Mouse (Mus musculus): ENCODE measurements around the gene Eif5a. TPM values are rescaled to one million over a fixed set of nuclear protein-coding genes. Genes with fewer than 3 reads are reported as not detected.
"Not testable (repeated sequence)": the region's sequence is repeated elsewhere in the genome, so short reads cannot be mapped to it uniquely, and the experiment has no call there.

The Eif5a gene
- polyA plus RNA-seq, 1 experiment from 2014 or later, result 1,570 TPM

DNA sequence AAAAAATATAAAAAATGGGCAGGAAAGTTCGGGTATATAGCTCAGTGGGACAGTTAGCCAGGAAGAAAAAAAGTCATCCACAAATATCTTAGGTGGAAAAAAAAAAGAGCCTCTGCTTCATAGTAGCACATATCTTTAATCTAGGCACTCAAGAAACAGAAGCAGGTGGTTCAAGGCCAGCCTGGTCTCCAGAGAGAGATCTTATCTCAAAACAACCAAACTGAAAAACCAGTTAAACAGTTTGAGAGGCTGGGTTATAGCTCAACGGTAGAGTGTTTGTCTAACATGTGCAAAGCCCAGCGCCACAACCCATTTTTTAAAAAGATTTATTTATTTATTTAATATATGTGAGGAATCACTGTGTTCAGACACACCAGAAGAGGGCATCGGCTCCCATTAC lies 11.3 kb upstream of the Eif5a start:
- 70% methylated on average over 4 of the region's 4 CpGs for WGBS
- Histone ChIP-seq H3K4me1 (peaks cover 38% of the 10 kb centered on the region), H3K4me3 (replicated peaks) (no peak overlapping the region), H3K4me2 (replicated peaks) (no peak overlapping the region), H3K27ac (replicated peaks) (no peak overlapping the region), H3K27me3 (peaks cover 10% of the 10 kb centered on the region; the same call in 1 of the 2 replicates), H3K9me3 (replicated peaks) (no peaks in the 10 kb centered on the region), H3K9ac (no peak overlapping the region), H3K36me3 (no peaks in the 10 kb centered on the region)
- no peak for ATAC-seq (ENCODE audit: insufficient number of reproducible peaks, low FRiP score, low TSS enrichment, low read depth)

DNA sequence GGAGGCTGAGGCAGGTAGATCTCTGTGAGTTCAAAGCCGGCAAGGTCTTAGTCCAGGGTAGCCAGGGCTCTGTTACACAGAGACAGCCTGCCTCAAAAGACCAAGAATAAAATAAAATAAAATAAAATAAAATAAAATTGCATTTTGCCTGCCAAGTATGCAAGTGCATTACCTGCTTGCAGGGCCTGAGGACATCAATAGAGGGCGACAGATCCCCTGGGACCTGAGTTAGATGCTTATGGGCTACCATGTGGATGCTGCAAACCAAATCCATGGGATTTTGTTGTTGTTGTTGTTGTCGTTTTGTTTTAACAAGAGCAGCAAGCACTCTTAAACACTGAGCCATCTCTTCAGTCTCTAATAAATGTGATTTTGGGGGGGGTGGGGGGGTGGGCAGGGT lies 10.5 kb upstream of the Eif5a start:
- no peak overlapping the region for H3K4me2 ChIP-seq (replicated peaks)
- no peaks in the 10 kb centered on the region for H3K36me3 ChIP-seq
- H3K27ac ChIP-seq (replicated peaks), result no peak overlapping the region
- 36% methylated on average over 3 of the region's 3 CpGs for WGBS
- peaks cover 6% of the 10 kb centered on the region; the same call in 1 of the 2 replicates for H3K27me3 ChIP-seq
- H3K9ac ChIP-seq, result no peak overlapping the region
- no peaks in the 10 kb centered on the region for H3K9me3 ChIP-seq (replicated peaks)
- peaks cover 30% of the 10 kb centered on the region for H3K4me1 ChIP-seq
- ATAC-seq (ENCODE audit: insufficient number of reproducible peaks, low FRiP score, low TSS enrichment, low read depth), result no peak
- no peak overlapping the region for H3K4me3 ChIP-seq (replicated peaks)

DNA sequence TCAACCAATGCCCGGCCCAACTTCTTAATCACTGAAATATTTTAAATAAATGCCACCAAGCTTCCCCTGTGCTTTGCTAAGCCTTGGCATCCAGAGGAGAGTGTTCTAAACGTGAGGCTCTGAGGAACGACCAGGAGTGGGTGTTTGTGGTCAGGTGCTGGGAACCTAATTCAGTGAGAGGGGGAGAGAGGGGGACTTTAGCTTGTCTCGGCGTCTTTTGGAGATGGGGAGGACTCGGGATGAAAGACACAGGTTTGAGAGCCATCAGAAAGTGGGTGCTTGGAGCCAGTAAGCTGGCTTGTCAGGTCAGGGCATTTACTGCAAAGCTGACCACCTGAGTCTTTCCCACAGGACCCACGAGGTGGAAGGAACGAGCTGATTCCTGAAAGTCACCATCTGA lies 10.0 kb upstream of the Eif5a start:
- 67% methylated on average over 8 of the region's 8 CpGs for WGBS
- peaks cover 25% of the 10 kb centered on the region for H3K4me1 ChIP-seq

DNA sequence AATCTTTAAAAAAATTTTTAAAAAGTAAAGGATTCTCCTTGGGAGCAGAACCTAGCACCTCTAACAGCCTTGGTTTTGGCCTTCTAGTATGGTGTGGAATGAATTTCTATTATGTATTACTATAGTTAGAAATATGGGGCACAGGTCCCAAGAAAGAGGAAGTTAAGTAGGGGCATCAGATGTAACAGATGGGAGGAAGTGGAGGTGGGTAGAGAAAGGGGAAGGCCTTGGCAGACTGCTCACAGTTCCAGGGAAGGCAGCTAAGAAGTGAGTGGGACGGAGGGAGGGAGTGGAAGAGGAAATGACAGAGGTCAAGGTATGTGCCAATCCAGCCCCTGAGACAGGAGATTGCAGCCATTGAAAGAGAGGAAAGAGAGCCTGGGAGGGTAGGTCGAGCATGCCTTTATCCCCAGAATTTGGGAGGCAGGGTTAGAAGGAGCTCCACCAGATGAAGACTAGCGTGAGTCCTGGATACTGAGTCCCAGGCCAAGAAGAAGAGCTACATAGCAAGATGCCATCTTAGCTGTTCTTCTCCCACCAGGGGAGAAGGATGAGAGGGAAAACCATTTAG lies 9.3 kb upstream of the Eif5a start:
- H3K4me1 ChIP-seq, result peaks cover 18% of the 10 kb centered on the region
- 66% methylated on average over 3 of the region's 3 CpGs for WGBS
- no peaks in the 10 kb centered on the region for H3K36me3 ChIP-seq
- no peak overlapping the region for H3K9ac ChIP-seq
- no peaks in the 10 kb centered on the region for H3K9me3 ChIP-seq (replicated peaks)
- H3K4me2 ChIP-seq (replicated peaks), result no peak overlapping the region
- ATAC-seq (ENCODE audit: insufficient number of reproducible peaks, low FRiP score, low TSS enrichment, low read depth), result no peak
- no peak overlapping the region for H3K27ac ChIP-seq (replicated peaks)
- H3K4me3 ChIP-seq (replicated peaks), result no peak overlapping the region
- peaks cover 4% of the 10 kb centered on the region; the same call in 1 of the 2 replicates for H3K27me3 ChIP-seq

More for the DNA sequence above, 10.0 kb upstream of the Eif5a start:
- H3K27me3 ChIP-seq, result peaks cover 4% of the 10 kb centered on the region; the same call in 1 of the 2 replicates
- no peaks in the 10 kb centered on the region for H3K9me3 ChIP-seq (replicated peaks)
- no peak overlapping the region for H3K9ac ChIP-seq
- no peak overlapping the region for H3K4me3 ChIP-seq (replicated peaks)
- no peak for ATAC-seq (ENCODE audit: insufficient number of reproducible peaks, low FRiP score, low TSS enrichment, low read depth)
- no peak overlapping the region for H3K4me2 ChIP-seq (replicated peaks)
- H3K27ac ChIP-seq (replicated peaks), result no peak overlapping the region
- H3K36me3 ChIP-seq, result no peaks in the 10 kb centered on the region

DNA sequence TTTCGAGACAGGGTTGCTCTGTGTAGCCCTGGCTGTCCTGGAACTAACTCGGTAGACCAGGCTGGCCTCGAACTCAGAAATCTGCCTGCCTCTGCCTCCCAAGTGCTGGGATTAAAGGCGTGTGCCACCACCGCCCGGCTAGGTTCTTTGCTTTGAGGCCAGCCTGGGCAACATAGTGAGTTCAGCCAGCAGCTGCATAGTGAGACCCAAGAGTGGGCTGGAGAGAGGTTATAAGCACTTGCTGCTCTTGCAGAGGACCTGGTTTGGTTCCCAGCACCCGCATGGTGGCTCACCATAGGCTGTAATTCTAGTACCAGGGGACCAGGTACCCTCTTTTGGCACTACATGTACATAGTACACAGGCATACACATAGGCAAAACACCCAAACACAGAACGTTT lies 8.4 kb upstream of the Eif5a start:
- not testable (repeated sequence) for H3K36me3 ChIP-seq; H3K9ac ChIP-seq; H3K4me3 ChIP-seq (replicated peaks); H3K27me3 ChIP-seq; H3K27ac ChIP-seq (replicated peaks); H3K4me2 ChIP-seq (replicated peaks); H3K4me1 ChIP-seq; ATAC-seq (ENCODE audit: insufficient number of reproducible peaks, low FRiP score, low TSS enrichment, low read depth); H3K9me3 ChIP-seq (replicated peaks)
- 86% methylated on average over 8 of the region's 8 CpGs for WGBS

DNA sequence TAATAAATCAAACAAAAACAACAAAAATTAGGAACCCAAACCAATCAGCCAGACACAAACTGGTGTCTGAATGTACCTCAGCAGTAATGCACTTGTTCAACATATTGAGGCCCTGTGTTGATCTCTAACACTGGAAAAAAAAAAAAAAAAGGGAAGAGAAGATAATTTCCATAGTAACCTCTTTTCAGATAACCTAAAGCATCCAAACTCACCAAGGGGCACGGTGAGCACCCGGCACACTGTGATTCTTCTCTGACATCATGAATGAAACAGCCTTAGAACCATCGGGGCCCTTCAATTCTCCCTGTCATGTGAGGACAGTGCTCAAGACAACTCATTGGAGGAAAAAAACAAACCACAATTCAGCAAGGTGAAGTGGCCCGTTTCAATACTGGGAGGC lies 8.0 kb upstream of the Eif5a start:
- ATAC-seq (ENCODE audit: insufficient number of reproducible peaks, low FRiP score, low TSS enrichment, low read depth), result no peak
- Histone ChIP-seq H3K27me3 (no peaks in the 10 kb centered on the region), H3K9me3 (replicated peaks) (no peaks in the 10 kb centered on the region), H3K4me3 (replicated peaks) (no peak overlapping the region), H3K9ac (no peak overlapping the region), H3K4me2 (replicated peaks) (no peak overlapping the region), H3K27ac (replicated peaks) (no peak overlapping the region), H3K36me3 (no peaks in the 10 kb centered on the region), H3K4me1 (peaks cover 5% of the 10 kb centered on the region; the same call in 1 of the 2 replicates)
- WGBS, result 86% methylated on average over 4 of the region's 4 CpGs

DNA sequence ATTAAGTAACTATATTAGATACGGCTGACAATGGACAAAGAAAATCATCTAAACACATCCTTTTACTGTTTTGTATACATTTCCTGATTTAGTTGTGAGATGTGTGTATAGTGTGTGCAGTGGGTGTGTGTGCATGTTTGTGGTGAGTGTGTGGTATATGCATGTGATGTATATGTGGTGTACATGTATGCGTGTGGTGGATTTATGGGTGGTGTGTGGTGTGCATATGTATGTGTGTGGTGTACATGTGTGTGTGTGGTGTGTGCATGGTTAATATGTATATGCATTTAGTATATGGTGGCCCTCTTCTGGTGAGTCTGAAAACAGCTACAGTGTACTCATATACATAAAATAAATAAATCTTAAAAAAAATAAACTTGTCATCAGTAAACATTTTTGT lies 5.7 kb upstream of the Eif5a start:
- Histone ChIP-seq H3K9ac (no peak overlapping the region), H3K27ac (replicated peaks) (no peak overlapping the region), H3K4me3 (replicated peaks) (no peak overlapping the region), H3K27me3 (no peaks in the 10 kb centered on the region), H3K9me3 (replicated peaks) (no peaks in the 10 kb centered on the region), H3K36me3 (no peaks in the 10 kb centered on the region), H3K4me1 (no peaks in the 10 kb centered on the region; the same call in 1 of the 2 replicates), H3K4me2 (replicated peaks) (no peak overlapping the region)
- no peak for ATAC-seq (ENCODE audit: insufficient number of reproducible peaks, low FRiP score, low TSS enrichment, low read depth)
- 90% methylated on average over 2 of the region's 2 CpGs for WGBS

DNA sequence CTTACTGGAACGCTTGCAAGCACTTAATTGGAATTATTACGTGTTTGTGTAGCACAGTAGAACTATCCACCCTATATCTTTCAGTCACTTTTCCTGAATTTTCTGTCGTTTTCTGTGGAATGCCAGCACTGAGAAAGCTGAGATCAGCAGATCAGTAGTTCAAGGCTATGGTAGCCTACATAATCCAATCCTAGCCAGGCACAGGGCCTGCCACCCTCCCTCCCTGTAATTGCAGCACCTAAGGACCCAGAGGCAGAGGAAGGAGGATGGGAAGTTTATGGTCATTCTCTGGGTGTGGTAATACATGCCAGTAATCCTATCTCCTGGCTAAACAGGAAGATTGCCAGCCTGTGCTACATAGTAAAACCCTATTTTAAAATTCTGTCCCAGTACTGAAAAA lies 1.0 kb upstream of the Eif5a start:
- Histone ChIP-seq H3K4me3 (replicated peaks) (no peak overlapping the region), H3K36me3 (peaks cover 16% of the 10 kb centered on the region), H3K27ac (replicated peaks) (peak overlapping the region; percentile 99; the same call in 1 of the 2 replicates), H3K4me1 (peaks cover 16% of the 10 kb centered on the region), H3K9me3 (replicated peaks) (no peaks in the 10 kb centered on the region), H3K4me2 (replicated peaks) (peak overlapping the region; percentile 56; the same call in 1 of the 2 replicates), H3K9ac (no peak overlapping the region), H3K27me3 (no peaks in the 10 kb centered on the region)
- no peak for ATAC-seq (ENCODE audit: insufficient number of reproducible peaks, low FRiP score, low TSS enrichment, low read depth)
- WGBS, result 55% methylated on average over 3 of the region's 3 CpGs

DNA sequence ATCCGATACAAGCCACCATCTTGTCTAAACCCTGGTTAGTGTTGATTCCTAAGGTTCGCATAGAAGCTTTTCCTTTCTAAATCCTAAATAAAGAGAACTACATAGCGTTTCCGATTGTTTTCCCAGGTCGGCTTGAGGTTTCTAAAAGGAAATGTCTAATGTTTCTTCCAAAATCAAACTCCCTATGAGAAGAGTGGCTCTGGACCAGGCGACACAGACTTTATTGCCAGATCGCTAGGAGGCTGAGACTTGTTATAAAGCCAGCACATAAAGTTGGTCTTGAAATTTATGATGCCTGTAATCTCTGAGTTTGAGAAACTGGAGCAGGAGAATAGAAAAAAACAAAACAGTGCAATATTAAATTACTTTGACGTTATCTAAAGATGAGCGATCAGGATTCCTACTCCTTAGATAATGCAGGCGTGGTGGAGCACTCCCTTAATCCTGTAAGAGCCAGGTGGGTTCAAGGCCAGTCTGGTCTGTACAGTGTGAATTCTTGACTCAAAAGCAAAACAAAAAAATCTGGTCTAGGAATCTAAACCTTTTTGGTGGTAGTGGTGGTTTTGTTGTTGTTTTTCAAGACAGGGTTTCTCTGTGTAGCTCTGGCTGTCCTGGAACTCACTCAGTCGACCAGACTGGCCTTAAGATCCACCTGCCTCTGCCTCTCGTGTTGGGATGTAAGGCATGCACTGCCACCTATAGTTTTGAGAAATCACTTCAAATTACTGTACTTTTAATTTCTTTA lies 426 bp upstream of the Eif5a start:
- Histone ChIP-seq H3K27me3 (no peaks in the 10 kb centered on the region), H3K9me3 (replicated peaks) (no peaks in the 10 kb centered on the region), H3K4me2 (replicated peaks) (peak overlapping the region; percentile 56), H3K9ac (peak overlapping the region; percentile 46), H3K27ac (replicated peaks) (peak overlapping the region; percentile 99), H3K4me3 (replicated peaks) (peak overlapping the region; percentile 95), H3K4me1 (peaks cover 16% of the 10 kb centered on the region), H3K36me3 (peaks cover 22% of the 10 kb centered on the region)
- no peak for ATAC-seq (ENCODE audit: insufficient number of reproducible peaks, low FRiP score, low TSS enrichment, low read depth)
- WGBS, result 2% methylated on average over 12 of the region's 12 CpGs

DNA sequence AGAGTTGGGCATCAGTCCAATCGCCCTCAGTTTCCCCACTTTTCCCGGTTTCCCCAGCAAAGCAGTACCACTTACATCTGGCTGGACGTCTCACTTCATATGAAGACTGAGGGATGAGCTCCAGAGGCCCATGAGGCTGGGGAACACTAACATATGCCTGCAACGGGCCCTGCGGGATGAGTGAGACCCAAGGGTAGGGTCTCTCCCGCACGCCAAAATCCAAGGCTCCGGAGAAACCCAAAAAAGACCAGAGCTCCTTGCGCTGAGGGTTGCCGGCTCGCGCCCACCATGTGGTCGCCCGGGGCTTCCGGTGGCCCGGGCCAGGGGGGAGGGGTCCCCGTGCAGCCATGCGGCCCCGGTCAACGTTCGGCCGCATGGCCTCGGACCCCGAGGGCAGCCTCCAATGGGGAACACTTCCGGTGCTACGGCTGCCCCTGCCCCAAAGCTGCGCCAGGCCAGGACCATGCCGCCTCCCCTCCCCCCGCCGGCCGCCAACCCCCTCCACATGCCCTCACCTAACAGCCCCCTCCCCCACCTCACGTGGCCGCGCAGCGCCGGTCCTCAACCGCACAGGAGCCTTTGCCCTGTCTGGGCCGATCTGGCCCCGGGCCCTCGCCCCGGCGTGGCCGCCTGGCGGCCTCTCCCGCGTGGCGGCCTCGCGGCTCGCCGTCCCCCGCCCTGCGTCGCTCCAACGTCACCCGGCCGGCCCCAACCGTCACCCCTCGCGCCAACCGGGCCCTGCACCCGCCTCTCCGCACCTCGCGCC lies 1.3 kb downstream of the Eif5a start:
- WGBS, result under 1% methylated on average over 54 of the region's 65 CpGs
- Histone ChIP-seq H3K9me3 (replicated peaks) (no peaks in the 10 kb centered on the region), H3K4me3 (replicated peaks) (peak overlapping the region; percentile 95), H3K4me2 (replicated peaks) (peak overlapping the region; percentile 82), H3K27me3 (no peaks in the 10 kb centered on the region), H3K4me1 (peaks cover 26% of the 10 kb centered on the region), H3K36me3 (peaks cover 39% of the 10 kb centered on the region), H3K9ac (peak overlapping the region; percentile 98), H3K27ac (replicated peaks) (peak overlapping the region; percentile 96)
- no peak for ATAC-seq (ENCODE audit: insufficient number of reproducible peaks, low FRiP score, low TSS enrichment, low read depth)

DNA sequence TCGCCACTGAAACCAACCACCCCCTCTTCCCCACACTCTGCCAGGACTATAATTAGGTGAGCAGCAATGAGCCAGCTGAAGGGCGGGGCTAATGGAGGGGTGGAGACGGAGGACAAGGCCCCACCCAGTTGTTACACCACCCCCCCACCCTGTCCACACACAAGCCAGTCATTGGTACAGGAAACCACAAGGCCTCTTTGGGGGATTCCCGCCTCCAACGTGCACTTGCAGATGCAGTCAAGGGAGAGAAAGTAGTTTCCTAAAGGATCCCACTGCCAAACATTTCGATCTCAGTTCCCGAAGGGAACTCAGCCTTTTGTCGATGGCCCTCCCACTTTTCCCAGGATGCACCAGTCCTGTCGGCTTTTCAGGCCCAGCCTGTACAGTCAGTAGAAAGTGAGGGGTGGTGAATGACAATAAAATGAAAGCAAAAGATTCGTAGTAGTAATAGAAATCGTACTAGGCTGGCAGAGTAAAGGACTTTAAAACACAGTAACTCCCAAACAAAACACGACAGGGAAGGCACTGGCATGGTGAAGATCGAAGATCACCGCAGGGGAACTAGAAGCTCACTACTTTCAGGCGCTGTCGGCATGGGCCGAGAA lies 2.0 kb downstream of the Eif5a start:
- peak overlapping the region; percentile 95 for H3K4me3 ChIP-seq (replicated peaks)

More for the DNA sequence above, 2.0 kb downstream of the Eif5a start:
- no peak for ATAC-seq (ENCODE audit: insufficient number of reproducible peaks, low FRiP score, low TSS enrichment, low read depth)
- no peaks in the 10 kb centered on the region for H3K27me3 ChIP-seq
- peak overlapping the region; percentile 98 for H3K9ac ChIP-seq
- peak overlapping the region; percentile 82 for H3K4me2 ChIP-seq (replicated peaks)
- H3K27ac ChIP-seq (replicated peaks), result peak overlapping the region; percentile 96
- WGBS, result under 1% methylated on average over 17 of the region's 17 CpGs
- peaks cover 45% of the 10 kb centered on the region for H3K36me3 ChIP-seq
- peaks cover 33% of the 10 kb centered on the region for H3K4me1 ChIP-seq
- H3K9me3 ChIP-seq (replicated peaks), result no peaks in the 10 kb centered on the region

All from embryonic facial prominence, embryonic 15.5 days (tissue).